Mouse (Mus musculus) heart, embryonic 16.5 days (tissue): ENCODE results near the gene Epha2. TPM values are rescaled to one million over a fixed set of nuclear protein-coding genes. Genes with fewer than 3 reads are reported as not detected.
A peak's percentile ranks its signal among the peaks of the same experiment; 100 is the strongest.

Experiments used
- ATAC-seq: fragments of 200-750 bp; cut with Nextera tagmentation; replicated peaks from 2 replicates; pipeline ENCODE4 v1.8.0; 2017; ENCODE audit warnings: moderate number of reproducible peaks; ENCODE audit not compliant: insufficient read depth, low FRiP score; ENCODE audit errors: extremely low read depth
- H3K27ac ChIP-seq: fragments of 300-500 bp; sonication (generic); 2 replicates; pipeline ENCODE4 v1.5.1; 2014; ENCODE audit warnings: mild to moderate bottlenecking, low read length, control low read depth, moderate library complexity
- H3K27me3 ChIP-seq: fragments of 300-500 bp; sonication (generic); 2 replicates; pipeline ENCODE4 v1.6.1; 2014; ENCODE audit warnings: low read length, mixed read lengths; ENCODE audit not compliant: control insufficient read depth, insufficient read depth
- H3K36me3 ChIP-seq: fragments of 300-500 bp; sonication (generic); 2 replicates; pipeline ENCODE4 v1.6.1; 2014; ENCODE audit not compliant: control insufficient read depth, insufficient read depth
- H3K4me1 ChIP-seq: fragments of 300-500 bp; sonication (generic); 2 replicates; pipeline ENCODE4 v1.6.1; 2014; ENCODE audit warnings: low read length, mixed read lengths; ENCODE audit not compliant: control insufficient read depth, insufficient read depth
- H3K4me2 ChIP-seq: fragments of 300-500 bp; sonication (generic); 2 replicates; pipeline ENCODE4 v1.6.1; 2014; ENCODE audit warnings: low read depth, mild to moderate bottlenecking, control low read depth, low read length
- H3K4me3 ChIP-seq: fragments of 300-500 bp; sonication (generic); 2 replicates; pipeline ENCODE4 v1.5.1; 2014; ENCODE audit warnings: mild to moderate bottlenecking, control low read depth, low read length
- H3K9ac ChIP-seq: fragments of 300-500 bp; sonication (generic); 2 replicates; pipeline ENCODE4 v1.6.1; 2014; ENCODE audit warnings: low read length, control low read depth
- H3K9me3 ChIP-seq: fragments of 300-500 bp; sonication (generic); replicated peaks from 2 replicates; pipeline ENCODE4 v1.6.1; 2016; ENCODE audit warnings: low read length; ENCODE audit not compliant: control insufficient read depth
- WGBS: fragments of 180-500 bp; shearing (Covaris S2); extraction: QIAGEN DNeasy Blood & Tissue Kit; methylation state at CpG from one replicate; pipeline ENCODE4 v1.1.7; 2014; 5-methylcytosine and 5-hydroxymethylcytosine counted together
- polyA plus RNA-seq: library from polyadenylated mRNA; unstranded; fragments of >200 nt; fragmentation: Nextera tagmentation; extraction: Ambion mirVana; gene quantifications from 2 replicates; pipeline ENCODE4 v1.2.1, GENCODE M21; 2015

Gene Epha2
- polyA plus RNA-seq, 1 experiment from 2014 or later = 3.1 TPM

GRCm38 (mm10) chr4:141291571-141292375 is 9.3 kb upstream of the Epha2 start:
- no peak overlapping the region for H3K27ac ChIP-seq
- 3% methylated on average over 43 of the region's 47 CpGs for WGBS
- peak overlapping the region; percentile 44 for H3K4me3 ChIP-seq
- H3K9ac ChIP-seq = peak overlapping the region; percentile 55
- peaks cover 19% of the 10 kb centered on the region for H3K4me1 ChIP-seq
- peak overlapping the region; percentile 72 for H3K4me2 ChIP-seq
- H3K36me3 ChIP-seq = no peaks in the 10 kb centered on the region
- H3K27me3 ChIP-seq = peaks cover 31% of the 10 kb centered on the region
- no peaks in the 10 kb centered on the region for H3K9me3 ChIP-seq
- no peak for ATAC-seq

- 13% methylated on average over 13 of the region's 15 CpGs for WGBS
- ATAC-seq = no peak
- Histone ChIP-seq H3K36me3 (no peaks in the 10 kb centered on the region), H3K9me3 (no peaks in the 10 kb centered on the region), H3K27ac (no peak overlapping the region), H3K9ac (no peak overlapping the region), H3K4me2 (no peak overlapping the region), H3K27me3 (peaks cover 36% of the 10 kb centered on the region), H3K4me3 (no peak overlapping the region), H3K4me1 (peaks cover 10% of the 10 kb centered on the region)
Observed at GRCm38 (mm10) chr4:141295774-141296186, 5.3 kb upstream of the Epha2 start.

- Histone ChIP-seq H3K36me3 (no peaks in the 10 kb centered on the region), H3K4me2 (no peak overlapping the region), H3K4me1 (peaks cover 11% of the 10 kb centered on the region), H3K9me3 (no peaks in the 10 kb centered on the region), H3K27ac (no peak overlapping the region), H3K4me3 (no peak overlapping the region), H3K9ac (no peak overlapping the region), H3K27me3 (peaks cover 23% of the 10 kb centered on the region)
- ATAC-seq = no peak
- 76% methylated on average over 7 of the region's 7 CpGs for WGBS
Observed at GRCm38 (mm10) chr4:141297934-141298333, 3.1 kb upstream of the Epha2 start.

- Histone ChIP-seq H3K4me3 (no peak overlapping the region), H3K9me3 (no peaks in the 10 kb centered on the region), H3K36me3 (no peaks in the 10 kb centered on the region), H3K27me3 (peaks cover 21% of the 10 kb centered on the region), H3K9ac (no peak overlapping the region), H3K4me1 (peaks cover 19% of the 10 kb centered on the region), H3K4me2 (no peak overlapping the region), H3K27ac (no peak overlapping the region)
- ATAC-seq = no peak
- 56% methylated on average over 13 of the region's 13 CpGs for WGBS
Observed at GRCm38 (mm10) chr4:141299356-141299755, 1.7 kb upstream of the Epha2 start.

- Histone ChIP-seq H3K4me1 (peaks cover 19% of the 10 kb centered on the region), H3K9me3 (no peaks in the 10 kb centered on the region), H3K27me3 (peaks cover 21% of the 10 kb centered on the region), H3K27ac (no peak overlapping the region), H3K4me2 (no peak overlapping the region), H3K9ac (no peak overlapping the region), H3K36me3 (no peaks in the 10 kb centered on the region), H3K4me3 (no peak overlapping the region)
- WGBS = 52% methylated on average over 4 of the region's 4 CpGs
- ATAC-seq = no peak
Observed at GRCm38 (mm10) chr4:141300196-141300595, 844 bp upstream of the Epha2 start.

- peaks cover 27% of the 10 kb centered on the region for H3K4me1 ChIP-seq
- peak overlapping the region; percentile 85 for H3K9ac ChIP-seq
- no peaks in the 10 kb centered on the region for H3K9me3 ChIP-seq
- no peaks in the 10 kb centered on the region for H3K36me3 ChIP-seq
- H3K27me3 ChIP-seq = peaks cover 18% of the 10 kb centered on the region
- WGBS = 2% methylated on average over 50 of the region's 51 CpGs
- H3K27ac ChIP-seq = peak overlapping the region; percentile 63
- peak overlapping the region; percentile 91 for H3K4me2 ChIP-seq
- no peak for ATAC-seq
- H3K4me3 ChIP-seq = peak overlapping the region; percentile 81
Observed at GRCm38 (mm10) chr4:141301591-141302427, 769 bp downstream of the Epha2 start.

GRCm38 (mm10) chr4:141302428-141303401 is 1.7 kb downstream of the Epha2 start:
- no peaks in the 10 kb centered on the region for H3K36me3 ChIP-seq
- peak overlapping the region; percentile 91 for H3K4me2 ChIP-seq
- H3K9me3 ChIP-seq = no peaks in the 10 kb centered on the region
- H3K4me1 ChIP-seq = peaks cover 28% of the 10 kb centered on the region
- no peak for ATAC-seq
- 25% methylated on average over 27 of the region's 27 CpGs for WGBS
- H3K4me3 ChIP-seq = peak overlapping the region; percentile 81
- peaks cover 11% of the 10 kb centered on the region for H3K27me3 ChIP-seq
- H3K27ac ChIP-seq = peak overlapping the region; percentile 53
- peak overlapping the region; percentile 85 for H3K9ac ChIP-seq

GRCm38 (mm10) chr4:141303402-141304222 is 2.6 kb downstream of the Epha2 start:
- H3K36me3 ChIP-seq = 0 out of 2 replicates have a peak, but pooled peaks cover under 1% of the 10 kb centered on the region
- peaks cover 11% of the 10 kb centered on the region for H3K27me3 ChIP-seq

More at GRCm38 (mm10) chr4:141303402-141304222, 2.6 kb downstream of the Epha2 start:
- H3K9ac ChIP-seq = 0 out of 2 replicates have a peak overlapping the region, but pooled peaks have one; percentile 19
- no peak for ATAC-seq
- WGBS = 61% methylated on average over 7 of the region's 7 CpGs
- no peaks in the 10 kb centered on the region for H3K9me3 ChIP-seq
- H3K4me1 ChIP-seq = peaks cover 28% of the 10 kb centered on the region
- H3K4me3 ChIP-seq = peak overlapping the region; percentile 81
- H3K4me2 ChIP-seq = peak overlapping the region; percentile 91
- H3K27ac ChIP-seq = no peak overlapping the region
